Mouse (Mus musculus): ENCODE measurements at regions not wholly inside any gene's neighbourhood (a gene's known extent, or its start where the extent isn't known, plus 50 kb on each side); places are given as distances from the start of the nearest gene placed in this dataset.

DNA sequence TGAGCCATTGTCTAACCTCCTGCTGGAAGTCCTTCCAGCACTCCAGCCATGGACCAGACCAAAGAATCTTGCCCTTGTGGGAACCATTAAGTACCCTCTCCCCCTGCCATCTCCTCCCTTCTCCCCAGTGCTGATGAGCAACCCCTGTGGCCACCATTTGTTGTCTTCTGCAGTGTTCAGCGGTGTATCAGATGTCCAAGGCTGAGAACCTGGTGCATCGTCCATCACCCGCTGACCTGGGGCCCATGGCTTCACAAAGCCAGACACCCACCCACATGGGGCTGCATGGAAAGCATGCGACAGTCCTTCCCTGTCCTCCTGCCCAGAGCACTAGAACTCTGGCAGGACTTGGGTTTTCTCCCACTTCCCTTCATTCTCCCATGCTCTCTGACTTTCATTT is 1596.7 kb downstream of the D3Ertd751e start:
- no peak for DNase-seq (ENCODE audit: low read depth, low spot score)

GRCm38 (mm10) chr3:43342928-43343327 is 1600.5 kb downstream of the D3Ertd751e start:
- peak; percentile 33 for DNase-seq (ENCODE audit: low read depth, low spot score)

- no peak for DNase-seq (ENCODE audit: low read depth, low spot score)
These were observed 1610.4 kb downstream of the D3Ertd751e start for GRCm38 (mm10) chr3:43352829-43353228.

DNA sequence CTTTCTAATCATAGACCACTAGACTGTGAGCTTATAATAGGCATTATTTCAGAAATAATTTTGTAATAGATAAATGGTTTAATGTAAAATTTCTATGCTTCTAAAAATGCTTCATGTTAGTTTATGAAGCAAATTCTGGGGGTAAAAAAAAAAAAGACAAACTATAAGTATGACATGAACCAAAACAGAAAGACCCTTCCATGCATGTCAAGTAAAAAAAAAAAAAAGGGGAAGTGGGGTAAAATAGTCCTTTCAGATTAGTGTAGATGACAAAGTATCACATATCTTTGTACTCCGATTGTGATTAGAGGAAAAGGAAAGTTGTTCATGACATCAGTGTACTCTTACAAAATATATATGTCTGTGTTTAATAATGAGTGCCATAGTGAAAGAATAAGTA is 1616.1 kb downstream of the D3Ertd751e start:
- DNase-seq (ENCODE audit: low read depth, low spot score): no peak

DNA sequence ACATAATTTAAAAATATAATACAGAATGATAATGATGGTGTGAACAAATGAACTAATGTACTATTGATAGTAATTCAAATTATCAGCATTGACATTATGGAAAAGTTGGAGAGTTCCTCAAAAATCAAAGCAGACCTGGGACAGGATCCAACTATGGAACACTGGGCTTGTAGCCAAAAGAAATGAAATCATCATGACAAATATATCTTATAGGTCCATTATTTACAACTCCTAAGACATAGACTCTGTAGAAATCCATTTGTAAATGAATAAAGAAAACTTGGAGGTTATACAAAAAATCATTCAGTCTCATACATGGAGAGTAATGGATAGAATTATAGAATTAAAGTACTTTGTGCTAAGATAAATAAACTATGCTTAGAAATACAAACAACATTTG is 1657.5 kb downstream of the D3Ertd751e start:
- no peak for DNase-seq (ENCODE audit: low read depth, low spot score)

GRCm38 (mm10) chr3:43424886-43425285 is 1682.5 kb downstream of the D3Ertd751e start:
- DNase-seq (ENCODE audit: low read depth, low spot score): no peak

DNA sequence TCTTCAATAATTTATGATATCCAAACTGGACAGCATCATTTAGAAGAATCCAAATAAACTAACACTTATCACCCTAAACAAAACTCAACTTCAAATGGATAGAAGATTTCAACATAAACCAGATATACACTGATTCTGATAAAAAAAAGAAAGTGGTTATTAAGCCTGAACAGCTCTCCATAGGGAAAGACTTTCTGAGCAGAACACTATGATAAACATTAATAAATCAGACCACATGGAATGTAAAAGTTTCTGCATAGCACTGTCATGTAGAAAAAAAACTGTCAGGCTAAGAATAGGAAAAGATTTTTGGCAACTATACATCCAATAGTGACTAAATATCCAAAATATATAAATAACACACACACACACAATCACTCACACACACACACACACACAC is 1684.3 kb downstream of the D3Ertd751e start:
- no peak for DNase-seq (ENCODE audit: low read depth, low spot score)

- DNase-seq (ENCODE audit: low read depth, low spot score): no peak
These were observed 1719.2 kb downstream of the D3Ertd751e start for GRCm38 (mm10) chr3:43461541-43462109.

Measured in ZHBTc4 (cell line).